Mouse (Mus musculus): ENCODE data around the gene Mri1. TPM values are rescaled to one million over a fixed set of nuclear protein-coding genes. Genes with fewer than 3 reads are reported as not detected.

The Mri1 gene
- polyA plus RNA-seq, 1 experiment from 2014 or later, result 48.4 TPM

GRCm38 (mm10) chr8:84200652-84201544 lies 56.2 kb downstream of the Mri1 start:
- Histone ChIP-seq H3K36me3 (no peaks in the 10 kb centered on the region), H3K9me3 (no peaks in the 10 kb centered on the region), H3K4me3 (peak overlapping the region; percentile 45), H3K9ac (peak overlapping the region; percentile 38), H3K27me3 (0 out of 2 replicates have a peak, but pooled peaks cover 3% of the 10 kb centered on the region), H3K27ac (replicated peaks) (peak overlapping the region; percentile 75), H3K4me2 (peak overlapping the region; percentile 81), H3K4me1 (replicated peaks) (peaks cover 67% of the 10 kb centered on the region)
- ATAC-seq (ENCODE audit: low FRiP score, low read depth), result no peak; the same call in 1 of the 2 replicates
- WGBS, result 10% methylated on average over 65 of the region's 70 CpGs

- peak overlapping the region; percentile 75 for H3K27ac ChIP-seq (replicated peaks)
- H3K9me3 ChIP-seq, result no peaks in the 10 kb centered on the region
- H3K36me3 ChIP-seq, result no peaks in the 10 kb centered on the region
- WGBS, result 19% methylated on average over 8 of the region's 8 CpGs
- H3K27me3 ChIP-seq, result 0 out of 2 replicates have a peak, but pooled peaks cover 3% of the 10 kb centered on the region
- peak overlapping the region; percentile 45; the same call in 1 of the 2 replicates for H3K4me3 ChIP-seq
- ATAC-seq (ENCODE audit: low FRiP score, low read depth), result no peak; the same call in 1 of the 2 replicates
- H3K9ac ChIP-seq, result peak overlapping the region; percentile 38; the same call in 1 of the 2 replicates
- H3K4me2 ChIP-seq, result peak overlapping the region; percentile 81
- H3K4me1 ChIP-seq (replicated peaks), result peaks cover 67% of the 10 kb centered on the region
Observed at GRCm38 (mm10) chr8:84200126-84200555, 57.0 kb downstream of the Mri1 start.

MicroRNA genes within 50 kb of the gene (microRNA counts, 519-probe panel; counts per million panel counts)
- microRNA mmu-miR-23a, result 3,558 counts per million, percentile 73 among the panel's probes with 10 or more counts
- 3,744 counts per million, percentile 79 among the panel's probes with 10 or more counts for microRNA mmu-miR-27a

Small RNA genes lying within 50 kb of the gene (microRNA-seq; reads per million reads assigned to microRNA genes)
- gene Mir23a, result 6,024 reads per million, percentile 93 among the genes with 10 or more reads in this experiment
- not detected for gene Mir24-2
- gene Mir27a, result 46.4 reads per million, percentile 42 among the genes with 10 or more reads in this experiment
- gene Mir3074-2, result not detected

Other genes with a start within 250 kb of the Mri1 start
- 0.41 and 0.70 TPM in 2 replicates for gene 2210011C24Rik, start 245.2 kb downstream of the Mri1 start, polyA plus RNA-seq (2015; fragmentation: Nextera tagmentation; extraction: Ambion mirVana)
- gene Palm3, start 235.9 kb downstream of the Mri1 start, polyA plus RNA-seq (2015; fragmentation: Nextera tagmentation; extraction: Ambion mirVana), result 8.6 and 8.8 TPM in 2 replicates
- 0.69 and 0.97 TPM in 2 replicates for gene Il27ra, start 214.7 kb downstream of the Mri1 start, polyA plus RNA-seq (2015; fragmentation: Nextera tagmentation; extraction: Ambion mirVana)
- gene Rln3, start 212.3 kb downstream of the Mri1 start, polyA plus RNA-seq (2015; fragmentation: Nextera tagmentation; extraction: Ambion mirVana), result 0.51 and 1.2 TPM in 2 replicates
- gene Gm10643, start 192.2 kb downstream of the Mri1 start, polyA plus RNA-seq (2015; fragmentation: Nextera tagmentation; extraction: Ambion mirVana), result 0.92 and 1.4 TPM in 2 replicates
- 9.4 and 11.2 TPM in 2 replicates for gene Rfx1, start 190.5 kb downstream of the Mri1 start, polyA plus RNA-seq (2015; fragmentation: Nextera tagmentation; extraction: Ambion mirVana)
- gene Dcaf15, start 152.6 kb downstream of the Mri1 start, polyA plus RNA-seq (2015; fragmentation: Nextera tagmentation; extraction: Ambion mirVana), result 19.0 and 22.6 TPM in 2 replicates
- gene Podnl1, start 131.3 kb downstream of the Mri1 start, polyA plus RNA-seq (2015; fragmentation: Nextera tagmentation; extraction: Ambion mirVana), result 0.35 and 0.44 TPM in 2 replicates
- 41.5 and 47.1 TPM in 2 replicates for gene Cc2d1a, start 109.4 kb downstream of the Mri1 start, polyA plus RNA-seq (2015; fragmentation: Nextera tagmentation; extraction: Ambion mirVana)
- 2.3 and 2.8 TPM in 2 replicates for gene 4930432K21Rik, start 109.3 kb downstream of the Mri1 start, polyA plus RNA-seq (2015; fragmentation: Nextera tagmentation; extraction: Ambion mirVana)
- 8.0 and 8.7 TPM in 2 replicates for gene Nanos3, start 72.1 kb downstream of the Mri1 start, polyA plus RNA-seq (2015; fragmentation: Nextera tagmentation; extraction: Ambion mirVana)
- 23.3 and 24.9 TPM in 2 replicates for gene Zswim4, start 20.3 kb downstream of the Mri1 start, polyA plus RNA-seq (2015; fragmentation: Nextera tagmentation; extraction: Ambion mirVana)
- 245 and 260 TPM in 2 replicates for gene D8Ertd738e, start 7.6 kb downstream of the Mri1 start, polyA plus RNA-seq (2015; fragmentation: Nextera tagmentation; extraction: Ambion mirVana)
- 23.4 and 24.6 TPM in 2 replicates for gene Ccdc130, start 13.1 kb upstream of the Mri1 start, polyA plus RNA-seq (2015; fragmentation: Nextera tagmentation; extraction: Ambion mirVana)
- gene Cacna1a, start 131.1 kb upstream of the Mri1 start, polyA plus RNA-seq (2015; fragmentation: Nextera tagmentation; extraction: Ambion mirVana), result 22.0 and 22.3 TPM in 2 replicates

Measured in hindbrain, embryonic 15.5 days (tissue).